Mouse (Mus musculus): ENCODE data around the gene Sdf4. TPM values are rescaled to one million over a fixed set of nuclear protein-coding genes. Genes with fewer than 3 reads are reported as not detected.

Gene Sdf4
- 73.2 and 78.7 TPM in 2 replicates for polyA plus RNA-seq (2015; fragmentation: Nextera tagmentation; extraction: Ambion mirVana)

GRCm38 (mm10) chr4:155992241-155992905 is at the start of gene Sdf4, which contains the start of gene B3galt6:
Sdf4 (plus strand) TSS chr4:155992872.
B3galt6 (minus strand) TSS chr4:155992649.
- peak; percentile 81 for ATAC-seq (ENCODE audit: low read depth)
- Histone ChIP-seq H3K9me3 (replicated peaks; ENCODE audit: control insufficient read depth, low read length) (no peaks in the 10 kb centered on the region), H3K9ac (ENCODE audit: low read depth, low read length) (peak within 1 kb of the TSS; percentile 91), H3K4me3 (ENCODE audit: low read depth, low read length) (peak within 1 kb of the TSS; percentile 85), H3K27me3 (ENCODE audit: control insufficient read depth, insufficient read depth, low read depth, low read length) (no peaks in the 10 kb centered on the region), H3K36me3 (ENCODE audit: control insufficient read depth, insufficient read depth) (peaks cover 6% of the 10 kb centered on the region; the same call in 1 of the 2 replicates), H3K27ac (ENCODE audit: low read length) (peak within 1 kb of the TSS; percentile 98), H3K4me1 (ENCODE audit: control insufficient read depth, low read depth, low read length) (peaks cover 54% of the 10 kb centered on the region), H3K4me2 (ENCODE audit: low read depth, low read length) (peak within 1 kb of the TSS; percentile 100)
- WGBS (ENCODE audit: insufficient replicate concordance), result under 1% methylated on average over 99 of the region's 99 CpGs

- Histone ChIP-seq H3K27me3 (ENCODE audit: control insufficient read depth, insufficient read depth, low read depth, low read length) (peaks cover 4% of the 10 kb centered on the region; the same call in 1 of the 2 replicates), H3K9me3 (replicated peaks; ENCODE audit: control insufficient read depth, low read length) (no peaks in the 10 kb centered on the region), H3K4me1 (ENCODE audit: control insufficient read depth, low read depth, low read length) (peaks cover 28% of the 10 kb centered on the region), H3K4me2 (ENCODE audit: low read depth, low read length) (peak overlapping the region; percentile 90), H3K4me3 (ENCODE audit: low read depth, low read length) (peak overlapping the region; percentile 88), H3K27ac (ENCODE audit: low read length) (peak overlapping the region; percentile 70), H3K36me3 (ENCODE audit: control insufficient read depth, insufficient read depth) (no peaks in the 10 kb centered on the region; the same call in 1 of the 2 replicates), H3K9ac (ENCODE audit: low read depth, low read length) (peak overlapping the region; percentile 88)
- WGBS (ENCODE audit: insufficient replicate concordance), result 4% methylated on average over 17 of the region's 17 CpGs
- ATAC-seq (ENCODE audit: low read depth), result peak; percentile 2
These were observed 49.6 kb upstream of the Sdf4 start for GRCm38 (mm10) chr4:155943049-155943452.

GRCm38 (mm10) chr4:155943534-155944249 is 49.0 kb upstream of the Sdf4 start, which contains the start of gene Ube2j2:
Ube2j2 (plus strand) TSS chr4:155943831.
- WGBS (ENCODE audit: insufficient replicate concordance), result under 1% methylated on average over 85 of the region's 85 CpGs
- Histone ChIP-seq H3K36me3 (ENCODE audit: control insufficient read depth, insufficient read depth) (peaks cover 2% of the 10 kb centered on the region), H3K27me3 (ENCODE audit: control insufficient read depth, insufficient read depth, low read depth, low read length) (peaks cover 4% of the 10 kb centered on the region; the same call in 1 of the 2 replicates)

GRCm38 (mm10) chr4:155944271-155944670 is 48.4 kb upstream of the Sdf4 start:
- Histone ChIP-seq H3K4me1 (ENCODE audit: control insufficient read depth, low read depth, low read length) (peaks cover 28% of the 10 kb centered on the region), H3K36me3 (ENCODE audit: control insufficient read depth, insufficient read depth) (peaks cover 8% of the 10 kb centered on the region), H3K4me3 (ENCODE audit: low read depth, low read length) (peak overlapping the region; percentile 88), H3K27me3 (ENCODE audit: control insufficient read depth, insufficient read depth, low read depth, low read length) (peaks cover 4% of the 10 kb centered on the region; the same call in 1 of the 2 replicates), H3K9me3 (replicated peaks; ENCODE audit: control insufficient read depth, low read length) (no peaks in the 10 kb centered on the region), H3K27ac (ENCODE audit: low read length) (peak overlapping the region; percentile 69), H3K4me2 (ENCODE audit: low read depth, low read length) (peak overlapping the region; percentile 90), H3K9ac (ENCODE audit: low read depth, low read length) (peak overlapping the region; percentile 88)
- WGBS (ENCODE audit: insufficient replicate concordance), result under 1% methylated on average over 17 of the region's 17 CpGs
- ATAC-seq (ENCODE audit: low read depth), result no peak

More at GRCm38 (mm10) chr4:155943534-155944249, 49.0 kb upstream of the Sdf4 start, which contains the start of gene Ube2j2:
- Histone ChIP-seq H3K9ac (ENCODE audit: low read depth, low read length) (peak within 1 kb of the TSS; percentile 88), H3K4me3 (ENCODE audit: low read depth, low read length) (peak within 1 kb of the TSS; percentile 88), H3K4me2 (ENCODE audit: low read depth, low read length) (peak within 1 kb of the TSS; percentile 90), H3K9me3 (replicated peaks; ENCODE audit: control insufficient read depth, low read length) (no peaks in the 10 kb centered on the region), H3K27ac (ENCODE audit: low read length) (peak within 1 kb of the TSS; percentile 70), H3K4me1 (ENCODE audit: control insufficient read depth, low read depth, low read length) (peaks cover 28% of the 10 kb centered on the region)
- ATAC-seq (ENCODE audit: low read depth), result peak; percentile 97

GRCm38 (mm10) chr4:155947094-155947493 is 45.6 kb upstream of the Sdf4 start:
- Histone ChIP-seq H3K9ac (ENCODE audit: low read depth, low read length) (no peak overlapping the region), H3K9me3 (replicated peaks; ENCODE audit: control insufficient read depth, low read length) (no peaks in the 10 kb centered on the region), H3K36me3 (ENCODE audit: control insufficient read depth, insufficient read depth) (peaks cover 31% of the 10 kb centered on the region), H3K27ac (ENCODE audit: low read length) (no peak overlapping the region), H3K4me1 (ENCODE audit: control insufficient read depth, low read depth, low read length) (peaks cover 28% of the 10 kb centered on the region), H3K27me3 (ENCODE audit: control insufficient read depth, insufficient read depth, low read depth, low read length) (no peaks in the 10 kb centered on the region; the same call in 1 of the 2 replicates), H3K4me3 (ENCODE audit: low read depth, low read length) (no peak overlapping the region), H3K4me2 (ENCODE audit: low read depth, low read length) (no peak overlapping the region)
- no peak for ATAC-seq (ENCODE audit: low read depth)

GRCm38 (mm10) chr4:155955491-155955890 is 37.2 kb upstream of the Sdf4 start:
- Histone ChIP-seq H3K4me2 (ENCODE audit: low read depth, low read length) (no peak overlapping the region), H3K27me3 (ENCODE audit: control insufficient read depth, insufficient read depth, low read depth, low read length) (no peaks in the 10 kb centered on the region), H3K4me3 (ENCODE audit: low read depth, low read length) (no peak overlapping the region), H3K27ac (ENCODE audit: low read length) (no peak overlapping the region), H3K9ac (ENCODE audit: low read depth, low read length) (no peak overlapping the region), H3K4me1 (ENCODE audit: control insufficient read depth, low read depth, low read length) (peaks cover 3% of the 10 kb centered on the region), H3K36me3 (ENCODE audit: control insufficient read depth, insufficient read depth) (peaks cover 58% of the 10 kb centered on the region), H3K9me3 (replicated peaks; ENCODE audit: control insufficient read depth, low read length) (no peaks in the 10 kb centered on the region)
- no peak for ATAC-seq (ENCODE audit: low read depth)
- 83% methylated on average over 6 of the region's 6 CpGs for WGBS (ENCODE audit: insufficient replicate concordance)

GRCm38 (mm10) chr4:155959275-155959674 is 33.4 kb upstream of the Sdf4 start:
- Histone ChIP-seq H3K9ac (ENCODE audit: low read depth, low read length) (no peak overlapping the region), H3K4me2 (ENCODE audit: low read depth, low read length) (no peak overlapping the region), H3K4me1 (ENCODE audit: control insufficient read depth, low read depth, low read length) (peaks cover 32% of the 10 kb centered on the region), H3K9me3 (replicated peaks; ENCODE audit: control insufficient read depth, low read length) (no peaks in the 10 kb centered on the region), H3K27ac (ENCODE audit: low read length) (no peak overlapping the region), H3K27me3 (ENCODE audit: control insufficient read depth, insufficient read depth, low read depth, low read length) (no peaks in the 10 kb centered on the region), H3K36me3 (ENCODE audit: control insufficient read depth, insufficient read depth) (peaks cover 31% of the 10 kb centered on the region), H3K4me3 (ENCODE audit: low read depth, low read length) (no peak overlapping the region)
- no peak for ATAC-seq (ENCODE audit: low read depth)
- WGBS (ENCODE audit: insufficient replicate concordance), result 6% methylated on average over 5 of the region's 5 CpGs

GRCm38 (mm10) chr4:155962167-155962971 is 30.3 kb upstream of the Sdf4 start, which contains the start of gene C1qtnf12:
C1qtnf12 (plus strand) TSS chr4:155962318.
- Histone ChIP-seq H3K9me3 (replicated peaks; ENCODE audit: control insufficient read depth, low read length) (no peaks in the 10 kb centered on the region), H3K4me2 (ENCODE audit: low read depth, low read length) (peak within 1 kb of the TSS; percentile 97), H3K4me1 (ENCODE audit: control insufficient read depth, low read depth, low read length) (peaks cover 45% of the 10 kb centered on the region), H3K36me3 (ENCODE audit: control insufficient read depth, insufficient read depth) (peaks cover 21% of the 10 kb centered on the region), H3K27ac (ENCODE audit: low read length) (peak within 1 kb of the TSS; percentile 76), H3K27me3 (ENCODE audit: control insufficient read depth, insufficient read depth, low read depth, low read length) (no peaks in the 10 kb centered on the region), H3K9ac (ENCODE audit: low read depth, low read length) (peak within 1 kb of the TSS; percentile 74), H3K4me3 (ENCODE audit: low read depth, low read length) (peak within 1 kb of the TSS; percentile 73)
- ATAC-seq (ENCODE audit: low read depth), result peak; percentile 85
- WGBS (ENCODE audit: insufficient replicate concordance), result 2% methylated on average over 41 of the region's 42 CpGs
